Mouse (Mus musculus) hindbrain, embryonic 12.5 days (tissue): ENCODE data around the gene Wrap53. TPM values are rescaled to one million over a fixed set of nuclear protein-coding genes. Genes with fewer than 3 reads are reported as not detected.

Experiments used
- ATAC-seq: fragments of 200-750 bp; cut with Nextera tagmentation; 2 replicates; pipeline ENCODE4 v1.8.0; 2017; ENCODE audit warnings: moderate TSS enrichment; ENCODE audit not compliant: low FRiP score
- H3K27ac ChIP-seq: fragments of 300-500 bp; sonication (generic); 2 replicates; pipeline ENCODE4 v1.5.1; 2016; ENCODE audit warnings: mild to moderate bottlenecking
- H3K27me3 ChIP-seq: fragments of 300-500 bp; sonication (generic); 2 replicates; pipeline ENCODE4 v1.6.1; 2016; ENCODE audit warnings: mild to moderate bottlenecking
- H3K36me3 ChIP-seq: fragments of 300-500 bp; sonication (generic); 2 replicates; pipeline ENCODE4 v1.6.1; 2016; ENCODE audit warnings: mild to moderate bottlenecking
- H3K4me1 ChIP-seq: fragments of 300-500 bp; sonication (generic); 2 replicates; pipeline ENCODE4 v1.6.1; 2016
- H3K4me2 ChIP-seq: fragments of 300-500 bp; sonication (generic); replicated peaks from 2 replicates; pipeline ENCODE4 v1.6.1; 2016; ENCODE audit warnings: mild to moderate bottlenecking
- H3K4me3 ChIP-seq: fragments of 300-500 bp; sonication (generic); 2 replicates; pipeline ENCODE4 v1.5.1; 2016; ENCODE audit warnings: mild to moderate bottlenecking
- H3K9ac ChIP-seq: fragments of 300-500 bp; sonication (generic); 2 replicates; pipeline ENCODE4 v1.6.1; 2016; ENCODE audit warnings: mild to moderate bottlenecking, moderate library complexity
- H3K9me3 ChIP-seq: fragments of 300-500 bp; sonication (generic); replicated peaks from 2 replicates; pipeline ENCODE4 v1.6.1; 2016; ENCODE audit warnings: mild to moderate bottlenecking
- WGBS: fragments of 180-500 bp; shearing (Covaris S2); methylation state at CpG from one replicate; pipeline ENCODE4 v1.1.7; 2016; 5-methylcytosine and 5-hydroxymethylcytosine counted together
- polyA plus RNA-seq: library from polyadenylated mRNA; unstranded; fragments of >200 nt; fragmentation: Nextera tagmentation; extraction: Ambion mirVana; gene quantifications from 2 replicates; pipeline ENCODE4 v1.2.1, GENCODE M21; 2016

Gene Wrap53
- polyA plus RNA-seq, 1 experiment from 2014 or later = 29.9 TPM

DNA sequence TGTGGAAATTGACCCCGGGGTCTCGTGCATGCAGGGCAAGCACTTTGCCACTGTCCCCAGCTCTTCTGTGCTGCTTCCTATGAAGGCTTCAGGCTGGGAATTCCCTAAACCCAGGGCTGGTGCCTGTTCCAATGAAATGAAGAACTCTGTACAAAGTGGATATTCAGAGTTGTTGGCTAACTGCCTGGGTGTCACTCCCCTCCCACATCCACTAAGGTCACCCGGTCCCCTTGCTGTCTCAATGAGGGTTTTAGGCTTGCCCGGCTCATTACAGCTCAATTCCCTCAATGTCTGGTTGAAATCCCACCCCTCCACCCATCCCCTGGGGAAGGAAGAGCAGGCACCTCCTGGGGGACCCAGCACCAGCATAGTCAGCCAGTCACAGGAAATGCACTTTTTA is 60.1 kb downstream of the Wrap53 start:
- H3K4me3 ChIP-seq = no peak overlapping the region
- H3K4me1 ChIP-seq = no peaks in the 10 kb centered on the region; the same call in 1 of the 2 replicates
- no peak for ATAC-seq
- no peaks in the 10 kb centered on the region for H3K36me3 ChIP-seq
- WGBS = 66% methylated on average over 4 of the region's 4 CpGs
- no peaks in the 10 kb centered on the region for H3K9me3 ChIP-seq
- no peak overlapping the region for H3K27ac ChIP-seq
- no peaks in the 10 kb centered on the region for H3K27me3 ChIP-seq
- H3K4me2 ChIP-seq = no peak overlapping the region
- no peak overlapping the region for H3K9ac ChIP-seq

GRCm38 (mm10) chr11:69516661-69517060 is 63.4 kb downstream of the Wrap53 start:
- H3K4me1 ChIP-seq = no peaks in the 10 kb centered on the region; the same call in 1 of the 2 replicates

GRCm38 (mm10) chr11:69516151-69516640 is 63.9 kb downstream of the Wrap53 start:
- H3K4me1 ChIP-seq = no peaks in the 10 kb centered on the region; the same call in 1 of the 2 replicates
- no peaks in the 10 kb centered on the region for H3K36me3 ChIP-seq
- no peak overlapping the region for H3K27ac ChIP-seq
- 70% methylated on average over 15 of the region's 15 CpGs for WGBS
- H3K4me3 ChIP-seq = no peak overlapping the region
- H3K27me3 ChIP-seq = no peaks in the 10 kb centered on the region
- H3K4me2 ChIP-seq = no peak overlapping the region
- H3K9ac ChIP-seq = no peak overlapping the region
- no peaks in the 10 kb centered on the region for H3K9me3 ChIP-seq
- ATAC-seq = no peak

More at GRCm38 (mm10) chr11:69516661-69517060, 63.4 kb downstream of the Wrap53 start:
- H3K9ac ChIP-seq = no peak overlapping the region
- H3K4me3 ChIP-seq = no peak overlapping the region
- H3K9me3 ChIP-seq = no peaks in the 10 kb centered on the region
- H3K27ac ChIP-seq = no peak overlapping the region
- ATAC-seq = no peak
- no peak overlapping the region for H3K4me2 ChIP-seq
- no peaks in the 10 kb centered on the region for H3K36me3 ChIP-seq
- WGBS = 74% methylated on average over 3 of the region's 3 CpGs
- H3K27me3 ChIP-seq = no peaks in the 10 kb centered on the region

DNA sequence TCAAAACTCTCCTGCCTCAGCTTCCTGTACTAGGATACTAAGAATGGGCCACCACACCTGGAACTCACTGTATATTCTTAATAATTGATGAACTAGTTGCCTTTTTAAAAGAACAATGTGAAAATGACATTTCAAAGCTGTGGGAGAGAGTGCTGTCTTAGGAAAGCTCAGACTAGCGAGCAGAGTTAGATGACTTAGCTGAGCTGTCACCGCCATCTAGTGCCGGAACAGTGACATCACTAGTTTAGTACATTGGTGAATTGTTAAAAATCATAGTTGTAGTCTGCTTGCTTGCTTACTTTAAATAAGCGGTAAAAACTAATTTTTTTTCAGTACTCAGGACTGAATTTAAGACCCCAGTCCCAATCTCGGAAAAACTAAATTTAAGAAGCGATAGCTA is 66.2 kb downstream of the Wrap53 start:
- 13% methylated on average over 6 of the region's 6 CpGs for WGBS
- H3K9ac ChIP-seq = no peak overlapping the region
- ATAC-seq = no peak

More for the DNA sequence above, 66.2 kb downstream of the Wrap53 start:
- Histone ChIP-seq H3K4me1 (no peaks in the 10 kb centered on the region), H3K36me3 (no peaks in the 10 kb centered on the region), H3K4me3 (no peak overlapping the region), H3K9me3 (no peaks in the 10 kb centered on the region), H3K27me3 (no peaks in the 10 kb centered on the region), H3K27ac (no peak overlapping the region), H3K4me2 (no peak overlapping the region)

Other genes with a start within 250 kb of the Wrap53 start
- 49.0 and 54.6 TPM in 2 replicates for gene Rnf227, start 239.8 kb downstream of the Wrap53 start, polyA plus RNA-seq
- 93.4 and 97.6 TPM in 2 replicates for gene Chd3, start 210.8 kb downstream of the Wrap53 start, polyA plus RNA-seq
- 94.0 and 103 TPM in 2 replicates for gene Naa38, start 184.8 kb downstream of the Wrap53 start, polyA plus RNA-seq
- gene Cyb5d1, start 184.6 kb downstream of the Wrap53 start, polyA plus RNA-seq = 48.0 and 50.5 TPM in 2 replicates
- 13.2 and 14.8 TPM in 2 replicates for gene Tmem88, start 182.0 kb downstream of the Wrap53 start, polyA plus RNA-seq
- gene Kdm6b, start 166.6 kb downstream of the Wrap53 start, polyA plus RNA-seq = 51.4 and 51.6 TPM in 2 replicates
- gene Dnah2, start 31.1 kb downstream of the Wrap53 start, polyA plus RNA-seq = 1.4 and 2.5 TPM in 2 replicates
- gene Efnb3, start 20.1 kb downstream of the Wrap53 start, polyA plus RNA-seq = 95.7 and 106 TPM in 2 replicates
- gene Trp53, start 104 bp upstream of the Wrap53 start, polyA plus RNA-seq = 105 and 109 TPM in 2 replicates
- gene Atp1b2, start 25.7 kb upstream of the Wrap53 start, polyA plus RNA-seq = 12.1 and 18.5 TPM in 2 replicates
- gene Shbg, start 37.6 kb upstream of the Wrap53 start, polyA plus RNA-seq = not detected in 2 replicates
- gene Sat2, start 41.8 kb upstream of the Wrap53 start, polyA plus RNA-seq = 24.4 and 26.6 TPM in 2 replicates
- 62.7 and 62.8 TPM in 2 replicates for gene Fxr2, start 52.7 kb upstream of the Wrap53 start, polyA plus RNA-seq
- gene Sox15, start 75.1 kb upstream of the Wrap53 start, polyA plus RNA-seq = 0.26 TPM in 1 of 2 replicates, not detected in the other
- 68.0 and 69.1 TPM in 2 replicates for gene Mpdu1, start 82.4 kb upstream of the Wrap53 start, polyA plus RNA-seq
- 6.9 and 8.2 TPM in 2 replicates for gene Cd68, start 85.9 kb upstream of the Wrap53 start, polyA plus RNA-seq
- gene Eif4a1, start 92.2 kb upstream of the Wrap53 start, polyA plus RNA-seq = 555 and 589 TPM in 2 replicates
- gene Senp3, start 101.8 kb upstream of the Wrap53 start, polyA plus RNA-seq = 105 and 106 TPM in 2 replicates
- 0.42 and 0.49 TPM in 2 replicates for gene Tnfsf13, start 105.5 kb upstream of the Wrap53 start, polyA plus RNA-seq
- gene Tnfsf12, start 115.6 kb upstream of the Wrap53 start, polyA plus RNA-seq = 3.1 and 3.4 TPM in 2 replicates
- 0.80 and 1.9 TPM in 2 replicates for gene Tnfsfm13, start 115.8 kb upstream of the Wrap53 start, polyA plus RNA-seq
- gene Polr2a, start 178.4 kb upstream of the Wrap53 start, polyA plus RNA-seq = 32.2 and 39.0 TPM in 2 replicates
- 0.40 and 0.61 TPM in 2 replicates for gene Slc35g3, start 181.7 kb upstream of the Wrap53 start, polyA plus RNA-seq
- 2.3 and 2.4 TPM in 2 replicates for gene Zbtb4, start 185.7 kb upstream of the Wrap53 start, polyA plus RNA-seq
- 3.0 and 5.9 TPM in 2 replicates for gene Chrnb1, start 215.7 kb upstream of the Wrap53 start, polyA plus RNA-seq
- 3.7 and 4.2 TPM in 2 replicates for gene Fgf11, start 221.6 kb upstream of the Wrap53 start, polyA plus RNA-seq
- 1.6 and 2.4 TPM in 2 replicates for gene Tmem102, start 225.4 kb upstream of the Wrap53 start, polyA plus RNA-seq
- not detected in 2 replicates for gene Gm39566, start 235.0 kb upstream of the Wrap53 start, polyA plus RNA-seq
- 0.14 TPM in 1 of 2 replicates, not detected in the other for gene Spem2, start 238.2 kb upstream of the Wrap53 start, polyA plus RNA-seq
- gene Spem1, start 241.9 kb upstream of the Wrap53 start, polyA plus RNA-seq = 0.21 and 0.46 TPM in 2 replicates